Comparison of ENCODE assay signal across 23 mouse cellular contexts in genomic region chr8:108930635-108931034, GRCm38 (mm10).
DNase-seq lines count a peak whose midpoint lies in the region; ATAC-seq and TF ChIP-seq lines count a peak whose summit lies in the region.
"Had no signal": no experiment of that assay in that cellular context is flagged by ENCODE, and none has a peak within 500 bp of the region (broad histone marks: within the 10 kb centered on the region; RNA-seq: fewer than 3 reads in every experiment).

No protein-coding gene starts in this region.

- H3K27ac ChIP-seq in kidney, embryonic 14.5 days (ENCODE audit: low read depth, low read length), result no peak overlapping the region
- no peak overlapping the region for H3K27ac ChIP-seq in lung, embryonic 14.5 days (ENCODE audit: low read depth)
- no peak overlapping the region for H3K27ac ChIP-seq in stomach, embryonic 14.5 days (ENCODE audit: low read length)
- H3K27ac ChIP-seq: embryonic facial prominence, embryonic 12.5 days; forebrain, embryonic 12.5 days; heart, embryonic 13.5 days; limb, embryonic 15.5 days; liver, embryonic 15.5 days had no signal

- H3K9me3 ChIP-seq in kidney, embryonic 14.5 days (ENCODE audit: control insufficient read depth, low read length), result no peaks in the 10 kb centered on the region
- H3K9me3 ChIP-seq in lung, embryonic 14.5 days (ENCODE audit: low read depth, low read length), result no peaks in the 10 kb centered on the region
- H3K9me3 ChIP-seq in stomach, embryonic 14.5 days (ENCODE audit: control insufficient read depth, low read depth, low read length), result no peaks in the 10 kb centered on the region
- H3K9me3 ChIP-seq: embryonic facial prominence, embryonic 12.5 days; forebrain, embryonic 12.5 days; heart, embryonic 13.5 days; limb, embryonic 15.5 days; liver, embryonic 15.5 days had no signal

- no peak overlapping the region for H3K9ac ChIP-seq in kidney, embryonic 14.5 days (ENCODE audit: low read depth, low read length)
- no peak overlapping the region for H3K9ac ChIP-seq in lung, embryonic 14.5 days
- no peak overlapping the region for H3K9ac ChIP-seq in stomach, embryonic 14.5 days (replicated peaks; ENCODE audit: low read depth, low read length)
- H3K9ac ChIP-seq: embryonic facial prominence, embryonic 12.5 days; forebrain, embryonic 12.5 days; heart, embryonic 13.5 days; limb, embryonic 15.5 days; liver, embryonic 15.5 days had no signal

- DNase-seq in kidney, postnatal 36 days, result no peak
- peak; percentile 37 for DNase-seq in lung, embryonic 14.5 days
- no peak for DNase-seq in lung, postnatal 10 days
- peak; percentile 24 for DNase-seq in ZHBTc4 (ENCODE audit: low read depth, low spot score)
- no peak for DNase-seq in cerebellum, postnatal 10 days
- DNase-seq: adrenal gland, adult 8-10 months; cerebellum, adult 11-12 months; cerebellum, postnatal 14 days; gastrocnemius, postnatal 25 days; heart, adult 18-20 months; heart, postnatal 14 days; kidney, adult 9 months; lung, postnatal 36 days; thymus, adult 2 months had no signal

- H3K27me3 ChIP-seq in kidney, embryonic 14.5 days (ENCODE audit: control insufficient read depth, insufficient read depth, low read length), result no peaks in the 10 kb centered on the region
- no peaks in the 10 kb centered on the region for H3K27me3 ChIP-seq in lung, embryonic 14.5 days (ENCODE audit: insufficient read depth, low read length)
- no peaks in the 10 kb centered on the region for H3K27me3 ChIP-seq in stomach, embryonic 14.5 days (ENCODE audit: control insufficient read depth, insufficient read depth, low read length)
- H3K27me3 ChIP-seq: embryonic facial prominence, embryonic 12.5 days; heart, embryonic 13.5 days; limb, embryonic 15.5 days; liver, embryonic 15.5 days had no signal

- H3K36me3 ChIP-seq in kidney, embryonic 14.5 days (ENCODE audit: control insufficient read depth, insufficient read depth, low read length), result peaks cover 16% of the 10 kb centered on the region; the same call in 1 of the 2 replicates
- H3K36me3 ChIP-seq in lung, embryonic 14.5 days (ENCODE audit: insufficient read depth), result peaks cover 31% of the 10 kb centered on the region
- H3K36me3 ChIP-seq in stomach, embryonic 14.5 days (ENCODE audit: control insufficient read depth, insufficient read depth, low read length), result peaks cover 10% of the 10 kb centered on the region
- H3K36me3 ChIP-seq: liver, embryonic 15.5 days had no signal

- peaks cover 11% of the 10 kb centered on the region; the same call in 1 of the 2 replicates for H3K4me1 ChIP-seq in kidney, embryonic 14.5 days (ENCODE audit: control insufficient read depth, insufficient read depth, low read length)
- peaks cover 10% of the 10 kb centered on the region; the same call in 1 of the 2 replicates for H3K4me1 ChIP-seq in lung, embryonic 14.5 days (ENCODE audit: insufficient read depth)
- peaks cover 10% of the 10 kb centered on the region; the same call in 1 of the 2 replicates for H3K4me1 ChIP-seq in stomach, embryonic 14.5 days (ENCODE audit: control insufficient read depth, insufficient read depth, low read length)
- H3K4me1 ChIP-seq: embryonic facial prominence, embryonic 12.5 days had no signal

- 41% methylated on average over 5 of the region's 5 CpGs for WGBS in kidney, embryonic 14.5 days
- 35% methylated on average over 5 of the region's 5 CpGs for WGBS in lung, embryonic 14.5 days
- 54% methylated on average over 5 of the region's 5 CpGs for WGBS in stomach, embryonic 14.5 days

- no peak overlapping the region for H3K4me2 ChIP-seq in kidney, embryonic 14.5 days (replicated peaks; ENCODE audit: low read depth, low read length)
- H3K4me2 ChIP-seq in lung, embryonic 14.5 days, result no peak overlapping the region
- no peak overlapping the region for H3K4me2 ChIP-seq in stomach, embryonic 14.5 days (replicated peaks; ENCODE audit: low read depth, low read length)
- H3K4me2 ChIP-seq: embryonic facial prominence, embryonic 12.5 days; forebrain, embryonic 12.5 days; heart, embryonic 13.5 days; limb, embryonic 15.5 days; liver, embryonic 15.5 days had no signal

- peak; percentile 30; the same call in 1 of the 2 replicates for TF ChIP-seq CTCF in lung, embryonic 14.5 days (IDR thresholded peaks at IDR 0.05; ENCODE audit: low read depth)

- H3K4me3 ChIP-seq in kidney, embryonic 14.5 days (ENCODE audit: low read length), result no peak overlapping the region
- no peak overlapping the region for H3K4me3 ChIP-seq in lung, embryonic 14.5 days (ENCODE audit: low read depth, low read length)
- H3K4me3 ChIP-seq in stomach, embryonic 14.5 days (ENCODE audit: low read depth, low read length), result no peak overlapping the region
- H3K4me3 ChIP-seq: embryonic facial prominence, embryonic 12.5 days; erythroblast, embryonic 14.5 days; forebrain, embryonic 12.5 days; heart, embryonic 13.5 days; limb, embryonic 15.5 days; liver, embryonic 15.5 days had no signal

- ATAC-seq in kidney, embryonic 14.5 days (ENCODE audit: low FRiP score, low TSS enrichment), result peak; percentile 75
- peak; percentile 51; the same call in 1 of the 2 replicates for ATAC-seq in lung, embryonic 14.5 days (ENCODE audit: insufficient read depth)
- 0 out of 2 replicates have a peak, but pooled peaks have one; percentile 11 for ATAC-seq in stomach, embryonic 14.5 days (ENCODE audit: insufficient number of reproducible peaks, insufficient read depth, low FRiP score, low read depth)
- ATAC-seq: CD4-positive, CD25-positive, alpha-beta regulatory T cell, adult 4 months had no signal

Comparison
In these comparisons a context has a peak if more than half of its experiments do, and no peak if none do; other contexts are left out.
1. DNase-seq: peak in lung, embryonic 14.5 days (single experiment) and ZHBTc4 (single experiment); none in kidney, postnatal 36 days (0 of 2), lung, postnatal 10 days (single experiment) and cerebellum, postnatal 10 days (0 of 2).
2. ATAC-seq: peak in every context shown above with its lines; median percentile 75 in kidney, embryonic 14.5 days; 51 in lung, embryonic 14.5 days; 11 in stomach, embryonic 14.5 days.